Mouse (Mus musculus): Measurements from ENCODE around the gene Miip. TPM values are rescaled to one million over a fixed set of nuclear protein-coding genes. Genes with fewer than 3 reads are reported as not detected.
"Not testable (repeated sequence)": the region's sequence is repeated elsewhere in the genome, so short reads cannot be mapped to it uniquely, and the experiment has no call there.

Miip gene
- total and polyA plus RNA-seq, 2 experiments from 2014 or later = 18.0 to 24.0 TPM

- H3K27ac ChIP-seq (ENCODE audit: low read depth) = no peak overlapping the region
- H3K4me3 ChIP-seq (ENCODE audit: low read depth, low read length) = no peak overlapping the region
- H3K4me1 ChIP-seq (ENCODE audit: control insufficient read depth, insufficient read depth) = no peaks in the 10 kb centered on the region
- H3K4me2 ChIP-seq (ENCODE audit: low read depth, low read length) = no peak overlapping the region
- no peaks in the 10 kb centered on the region for H3K27me3 ChIP-seq (ENCODE audit: control insufficient read depth, insufficient read depth, low read length)
- H3K9me3 ChIP-seq (replicated peaks; ENCODE audit: control insufficient read depth, low read length) = peaks cover 76% of the 10 kb centered on the region
- ATAC-seq (ENCODE audit: insufficient read depth, low read depth) (no peak), DNase-seq (ENCODE audit: low spot score) (no peak)
- peaks cover 53% of the 10 kb centered on the region for H3K36me3 ChIP-seq (replicated peaks; ENCODE audit: control insufficient read depth, insufficient read depth, low read length)
- H3K9ac ChIP-seq (replicated peaks; ENCODE audit: low read depth, low read length) = no peak overlapping the region
- TF ChIP-seq CTCF (IDR thresholded peaks at IDR 0.05; ENCODE audit: low read depth) (no peak), EP300 (IDR thresholded peaks at IDR 0.05; ENCODE audit: low read depth) (no peak)
- 90% methylated on average over 4 of the region's 4 CpGs for WGBS
Observed at GRCm38 (mm10) chr4:147824389-147824788, 44.2 kb downstream of the Miip start.

DNA sequence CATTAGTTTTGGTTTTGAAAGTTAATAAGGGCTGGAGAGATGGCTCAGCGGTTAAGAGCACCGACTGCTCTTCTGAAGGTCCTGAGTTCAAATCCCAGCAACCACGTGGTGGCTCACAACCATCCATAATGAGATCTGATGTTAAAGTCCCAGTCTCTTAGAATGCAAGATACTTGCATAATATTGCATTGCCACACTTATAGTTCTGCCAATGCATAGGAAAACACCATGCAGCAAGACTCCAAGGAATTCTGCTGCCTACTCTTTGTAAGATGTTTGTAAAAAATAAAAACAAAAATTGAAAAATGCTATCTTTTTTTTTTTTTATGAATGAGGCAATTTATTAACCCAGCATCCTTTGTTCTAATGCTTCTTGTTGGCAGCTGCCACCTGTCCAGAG, 47.2 kb downstream of the Miip start:
- Histone ChIP-seq H3K36me3 (replicated peaks; ENCODE audit: control insufficient read depth, insufficient read depth, low read length) (peaks cover 24% of the 10 kb centered on the region), H3K9me3 (replicated peaks; ENCODE audit: control insufficient read depth, low read length) (peaks cover 50% of the 10 kb centered on the region)
- not testable (repeated sequence) for ATAC-seq (ENCODE audit: insufficient read depth, low read depth); DNase-seq (ENCODE audit: low spot score); H3K4me2 ChIP-seq (ENCODE audit: low read depth, low read length); H3K27ac ChIP-seq (ENCODE audit: low read depth); H3K9ac ChIP-seq (replicated peaks; ENCODE audit: low read depth, low read length); H3K27me3 ChIP-seq (ENCODE audit: control insufficient read depth, insufficient read depth, low read length); H3K4me1 ChIP-seq (ENCODE audit: control insufficient read depth, insufficient read depth); H3K4me3 ChIP-seq (ENCODE audit: low read depth, low read length)
- 86% methylated on average over 3 of the region's 3 CpGs for WGBS

- not testable (repeated sequence) for ATAC-seq (ENCODE audit: insufficient read depth, low read depth); H3K36me3 ChIP-seq (replicated peaks; ENCODE audit: control insufficient read depth, insufficient read depth, low read length); H3K4me2 ChIP-seq (ENCODE audit: low read depth, low read length); DNase-seq (ENCODE audit: low spot score); H3K4me1 ChIP-seq (ENCODE audit: control insufficient read depth, insufficient read depth); H3K27ac ChIP-seq (ENCODE audit: low read depth); H3K4me3 ChIP-seq (ENCODE audit: low read depth, low read length); H3K27me3 ChIP-seq (ENCODE audit: control insufficient read depth, insufficient read depth, low read length); H3K9ac ChIP-seq (replicated peaks; ENCODE audit: low read depth, low read length)
- peaks cover 36% of the 10 kb centered on the region for H3K9me3 ChIP-seq (replicated peaks; ENCODE audit: control insufficient read depth, low read length)
- 76% methylated on average over 7 of the region's 7 CpGs for WGBS
Observed at GRCm38 (mm10) chr4:147819659-147820058, 49.0 kb downstream of the Miip start.

DNA sequence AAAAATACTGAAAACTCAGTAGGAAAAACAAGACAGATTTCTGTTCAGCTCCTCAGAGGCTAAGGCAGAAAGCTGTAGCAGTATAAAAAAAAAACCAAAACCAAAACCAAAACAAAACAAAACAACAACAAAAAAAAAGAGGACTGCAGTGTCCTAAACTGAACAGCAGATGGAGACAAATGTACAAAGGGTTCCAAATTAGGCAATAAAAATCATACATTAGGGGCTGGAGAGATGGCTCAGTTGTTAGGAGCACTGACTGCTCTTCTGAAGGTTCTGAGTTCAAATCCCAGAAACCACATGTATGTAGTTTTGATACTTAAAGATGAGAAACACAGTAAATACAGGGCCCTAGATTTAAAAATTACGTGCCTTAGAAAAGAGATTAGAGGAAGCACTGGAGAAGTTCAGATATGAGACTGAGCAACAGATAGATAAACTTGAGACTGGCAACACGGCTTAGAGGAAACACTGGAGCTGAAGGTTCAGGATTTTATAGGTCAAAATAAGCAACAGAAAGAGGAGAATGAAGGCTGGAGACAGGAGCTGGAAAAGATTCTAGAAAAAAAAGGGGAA, 53.9 kb downstream of the Miip start:
- H3K9ac ChIP-seq (replicated peaks; ENCODE audit: low read depth, low read length) = no peak overlapping the region
- 53% methylated on average over 2 of the region's 2 CpGs for WGBS
- H3K4me2 ChIP-seq (ENCODE audit: low read depth, low read length) = no peak overlapping the region
- ATAC-seq (ENCODE audit: insufficient read depth, low read depth) (no peak), DNase-seq (ENCODE audit: low spot score) (no peak)
- H3K27me3 ChIP-seq (ENCODE audit: control insufficient read depth, insufficient read depth, low read length) = no peaks in the 10 kb centered on the region
- H3K4me1 ChIP-seq (ENCODE audit: control insufficient read depth, insufficient read depth) = no peaks in the 10 kb centered on the region
- 0 out of 2 replicates have a peak, but pooled peaks cover 4% of the 10 kb centered on the region for H3K9me3 ChIP-seq (replicated peaks; ENCODE audit: control insufficient read depth, low read length)
- no peak overlapping the region for H3K27ac ChIP-seq (ENCODE audit: low read depth)
- TF ChIP-seq CTCF (IDR thresholded peaks at IDR 0.05; ENCODE audit: low read depth) (peak; percentile 46), EP300 (IDR thresholded peaks at IDR 0.05; ENCODE audit: low read depth) (no peak)
- H3K36me3 ChIP-seq (replicated peaks; ENCODE audit: control insufficient read depth, insufficient read depth, low read length) = no peaks in the 10 kb centered on the region
- no peak overlapping the region for H3K4me3 ChIP-seq (ENCODE audit: low read depth, low read length)

DNA sequence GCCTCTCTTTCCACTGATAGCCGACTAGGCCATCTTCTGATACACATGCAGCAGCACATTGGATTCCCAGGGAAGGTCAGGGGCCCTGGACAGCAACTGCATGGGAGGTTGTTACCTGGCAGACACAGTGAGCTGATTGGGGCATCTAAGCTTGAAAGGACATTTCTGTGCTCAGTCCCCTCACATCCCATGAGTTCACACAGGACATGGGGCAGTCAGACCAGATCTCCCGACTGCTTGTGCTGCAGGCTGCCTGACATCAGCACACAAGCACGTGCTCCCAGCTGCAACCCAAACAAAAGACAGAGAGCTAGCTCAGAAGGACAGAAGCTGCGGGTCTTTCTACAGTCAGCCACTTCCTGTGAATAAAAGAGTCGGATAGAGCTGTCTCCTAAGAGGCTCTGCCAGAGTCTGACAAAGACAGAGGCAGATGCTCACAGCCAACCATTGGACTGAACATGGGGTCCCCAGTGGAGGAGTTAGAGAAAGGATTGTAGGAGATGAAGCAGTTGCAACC, 55.3 kb downstream of the Miip start:
- H3K4me2 ChIP-seq (ENCODE audit: low read depth, low read length) = no peak overlapping the region
- ATAC-seq (ENCODE audit: insufficient read depth, low read depth) (no peak), DNase-seq (ENCODE audit: low spot score) (no peak)
- H3K4me1 ChIP-seq (ENCODE audit: control insufficient read depth, insufficient read depth) = peaks cover 9% of the 10 kb centered on the region
- H3K9me3 ChIP-seq (replicated peaks; ENCODE audit: control insufficient read depth, low read length) = 0 out of 2 replicates have a peak, but pooled peaks cover 4% of the 10 kb centered on the region
- WGBS = 38% methylated on average over 5 of the region's 5 CpGs
- H3K4me3 ChIP-seq (ENCODE audit: low read depth, low read length) = no peak overlapping the region
- no peak overlapping the region for H3K27ac ChIP-seq (ENCODE audit: low read depth)
- no peaks in the 10 kb centered on the region for H3K27me3 ChIP-seq (ENCODE audit: control insufficient read depth, insufficient read depth, low read length)
- H3K36me3 ChIP-seq (replicated peaks; ENCODE audit: control insufficient read depth, insufficient read depth, low read length) = no peaks in the 10 kb centered on the region
- no peak overlapping the region for H3K9ac ChIP-seq (replicated peaks; ENCODE audit: low read depth, low read length)
- TF ChIP-seq CTCF (IDR thresholded peaks at IDR 0.05; ENCODE audit: low read depth) (no peak), EP300 (IDR thresholded peaks at IDR 0.05; ENCODE audit: low read depth) (no peak)

Other genes starting within 250 kb of the Miip start
- gene Zfp979, start 226.3 kb downstream of the Miip start, total RNA-seq (2014; rRNA removed; ENCODE audit: low replicate concordance) = 0.99 TPM in 1 of 2 replicates, not detected in the other
- gene Zfp979, start 226.3 kb downstream of the Miip start, polyA plus RNA-seq (2015; fragmentation: Nextera tagmentation; extraction: Ambion mirVana) = 3.3 and 3.7 TPM in 2 replicates
- gene Zfp534, start 166.3 kb downstream of the Miip start, total RNA-seq (2014; rRNA removed; ENCODE audit: low replicate concordance) = not detected in 2 replicates
- not detected in 2 replicates for gene Zfp534, start 166.3 kb downstream of the Miip start, polyA plus RNA-seq (2015; fragmentation: Nextera tagmentation; extraction: Ambion mirVana)
- gene Zfp984, start 59.0 kb downstream of the Miip start, total RNA-seq (2014; rRNA removed; ENCODE audit: low replicate concordance) = 2.2 and 8.4 TPM in 2 replicates
- gene Zfp984, start 59.0 kb downstream of the Miip start, polyA plus RNA-seq (2015; fragmentation: Nextera tagmentation; extraction: Ambion mirVana) = 7.2 and 8.2 TPM in 2 replicates
- gene Zfp933, start 20.4 kb downstream of the Miip start, total RNA-seq (2014; rRNA removed; ENCODE audit: low replicate concordance) = 3.4 and 3.5 TPM in 2 replicates
- gene Zfp933, start 20.4 kb downstream of the Miip start, polyA plus RNA-seq (2015; fragmentation: Nextera tagmentation; extraction: Ambion mirVana) = 5.1 and 7.1 TPM in 2 replicates
- gene Fv1, start 163 bp upstream of the Miip start, total RNA-seq (2014; rRNA removed; ENCODE audit: low replicate concordance) = 3.2 and 9.4 TPM in 2 replicates
- gene Fv1, start 163 bp upstream of the Miip start, polyA plus RNA-seq (2015; fragmentation: Nextera tagmentation; extraction: Ambion mirVana) = 5.9 and 6.1 TPM in 2 replicates
- 251 and 256 TPM in 2 replicates for gene Mfn2, start 35.9 kb upstream of the Miip start, total RNA-seq (2014; rRNA removed; ENCODE audit: low replicate concordance)
- gene Mfn2, start 35.9 kb upstream of the Miip start, polyA plus RNA-seq (2015; fragmentation: Nextera tagmentation; extraction: Ambion mirVana) = 188 and 230 TPM in 2 replicates
- 84.0 and 107 TPM in 2 replicates for gene Plod1, start 68.0 kb upstream of the Miip start, total RNA-seq (2014; rRNA removed; ENCODE audit: low replicate concordance)
- 48.9 and 55.6 TPM in 2 replicates for gene Plod1, start 68.0 kb upstream of the Miip start, polyA plus RNA-seq (2015; fragmentation: Nextera tagmentation; extraction: Ambion mirVana)
- gene 2510039O18Rik, start 72.1 kb upstream of the Miip start, total RNA-seq (2014; rRNA removed; ENCODE audit: low replicate concordance) = 76.2 and 82.2 TPM in 2 replicates
- gene 2510039O18Rik, start 72.1 kb upstream of the Miip start, polyA plus RNA-seq (2015; fragmentation: Nextera tagmentation; extraction: Ambion mirVana) = 8.9 and 10.4 TPM in 2 replicates
- 831 and 1,183 TPM in 2 replicates for gene Nppb, start 117.0 kb upstream of the Miip start, total RNA-seq (2014; rRNA removed; ENCODE audit: low replicate concordance)
- gene Nppb, start 117.0 kb upstream of the Miip start, polyA plus RNA-seq (2015; fragmentation: Nextera tagmentation; extraction: Ambion mirVana) = 188 and 473 TPM in 2 replicates
- 2,556 and 3,370 TPM in 2 replicates for gene Nppa, start 131.9 kb upstream of the Miip start, total RNA-seq (2014; rRNA removed; ENCODE audit: low replicate concordance)
- gene Nppa, start 131.9 kb upstream of the Miip start, polyA plus RNA-seq (2015; fragmentation: Nextera tagmentation; extraction: Ambion mirVana) = 9,636 and 10,119 TPM in 2 replicates
- gene Clcn6, start 170.0 kb upstream of the Miip start, total RNA-seq (2014; rRNA removed; ENCODE audit: low replicate concordance) = 14.7 and 16.3 TPM in 2 replicates
- 3.5 and 4.3 TPM in 2 replicates for gene Clcn6, start 170.0 kb upstream of the Miip start, polyA plus RNA-seq (2015; fragmentation: Nextera tagmentation; extraction: Ambion mirVana)
- 29.2 and 37.6 TPM in 2 replicates for gene Mthfr, start 170.3 kb upstream of the Miip start, total RNA-seq (2014; rRNA removed; ENCODE audit: low replicate concordance)
- gene Mthfr, start 170.3 kb upstream of the Miip start, polyA plus RNA-seq (2015; fragmentation: Nextera tagmentation; extraction: Ambion mirVana) = 6.0 and 6.3 TPM in 2 replicates
- gene Agtrap, start 219.2 kb upstream of the Miip start, total RNA-seq (2014; rRNA removed; ENCODE audit: low replicate concordance) = 21.2 and 31.4 TPM in 2 replicates
- gene Agtrap, start 219.2 kb upstream of the Miip start, polyA plus RNA-seq (2015; fragmentation: Nextera tagmentation; extraction: Ambion mirVana) = 22.9 and 25.2 TPM in 2 replicates

All from heart, postnatal 0 days (tissue).